Mouse (Mus musculus): ENCODE results near the gene Zfp462. TPM values are rescaled to one million over a fixed set of nuclear protein-coding genes. Genes with fewer than 3 reads are reported as not detected.
"Not testable (repeated sequence)": the region's sequence is repeated elsewhere in the genome, so short reads cannot be mapped to it uniquely, and the experiment has no call there.

Gene Zfp462
- polyA plus RNA-seq (2012; rRNA removed), result 8.4 and 10.2 TPM in 2 replicates

GRCm38 (mm10) chr4:54944921-54945430 lies at the start of gene Zfp462:
TSS of gene Zfp462 (plus strand) at chr4:54945048.
- Histone ChIP-seq H3K4me1 (ENCODE audit: control insufficient read depth, insufficient read depth, low read length) (peaks cover 4% of the 10 kb centered on the region; the same call in 1 of the 2 replicates), H3K4me3 (replicated peaks; ENCODE audit: extremely low read depth, low read depth, low read length) (peak within 1 kb of the TSS; percentile 59)
- TF ChIP-seq CTCF (IDR thresholded peaks at IDR 0.05; ENCODE audit: insufficient read depth, low read length), result no peak
- TF ChIP-seq POLR2A (IDR thresholded peaks at IDR 0.05; ENCODE audit: borderline replicate concordance, extremely low read depth, low read depth, low read length), result peak; percentile 31; the same call in 1 of the 2 replicates
- under 1% methylated on average over 43 of the region's 43 CpGs for WGBS
- peak; percentile 54 for DNase-seq

DNA sequence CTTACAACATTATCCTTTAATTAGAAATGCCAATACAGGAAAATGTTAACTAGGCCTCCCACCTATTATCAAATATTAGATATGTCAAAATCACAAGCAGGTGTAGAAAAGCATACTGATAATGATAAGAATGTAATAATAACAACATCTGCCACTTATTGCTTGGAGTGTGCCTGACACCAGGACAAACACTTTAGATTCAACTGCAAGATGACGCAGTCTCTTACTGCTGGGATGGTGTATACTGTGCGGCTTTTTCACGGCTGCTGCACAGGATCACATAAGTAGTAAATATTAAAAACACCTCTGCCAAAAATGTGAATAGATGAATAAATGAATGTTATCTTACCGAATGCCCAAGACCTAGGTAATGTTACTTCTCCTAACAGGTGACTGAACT lies 48.8 kb upstream of the Zfp462 start:
- Histone ChIP-seq H3K4me1 (ENCODE audit: control insufficient read depth, insufficient read depth, low read length) (no peaks in the 10 kb centered on the region), H3K4me3 (replicated peaks; ENCODE audit: extremely low read depth, low read depth, low read length) (no peak overlapping the region)
- TF ChIP-seq POLR2A (IDR thresholded peaks at IDR 0.05; ENCODE audit: borderline replicate concordance, extremely low read depth, low read depth, low read length) (no peak), CTCF (IDR thresholded peaks at IDR 0.05; ENCODE audit: insufficient read depth, low read length) (no peak)
- whole genome bisulfite sequencing, result 84% methylated on average over 4 of the region's 4 CpGs
- no peak for DNase-seq

DNA sequence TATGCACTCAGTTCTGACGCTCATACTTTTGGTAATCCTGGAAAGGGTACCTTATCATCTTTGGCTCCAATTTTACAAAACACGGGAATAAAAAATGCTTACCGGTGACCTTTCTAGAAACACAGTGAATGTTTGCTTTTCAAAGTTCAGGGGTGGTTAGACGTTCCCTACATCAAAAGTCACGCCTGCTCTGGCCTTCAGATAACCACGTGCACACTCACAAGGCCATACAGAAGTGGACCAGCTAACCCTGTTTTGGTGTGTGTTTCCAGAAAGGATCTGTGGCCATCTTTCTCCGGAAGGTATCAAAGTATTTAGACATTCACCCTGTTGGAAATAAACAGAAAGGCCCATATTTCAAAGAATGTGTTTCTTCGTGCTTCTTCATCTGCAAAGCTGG lies 40.2 kb upstream of the Zfp462 start:
- DNase-seq, result no peak
- no peak overlapping the region for H3K4me3 ChIP-seq (replicated peaks; ENCODE audit: extremely low read depth, low read depth, low read length)
- TF ChIP-seq POLR2A (IDR thresholded peaks at IDR 0.05; ENCODE audit: borderline replicate concordance, extremely low read depth, low read depth, low read length) (no peak), CTCF (IDR thresholded peaks at IDR 0.05; ENCODE audit: insufficient read depth, low read length) (no peak)
- 66% methylated on average over 8 of the region's 8 CpGs for WGBS
- H3K4me1 ChIP-seq (ENCODE audit: control insufficient read depth, insufficient read depth, low read length), result no peaks in the 10 kb centered on the region

DNA sequence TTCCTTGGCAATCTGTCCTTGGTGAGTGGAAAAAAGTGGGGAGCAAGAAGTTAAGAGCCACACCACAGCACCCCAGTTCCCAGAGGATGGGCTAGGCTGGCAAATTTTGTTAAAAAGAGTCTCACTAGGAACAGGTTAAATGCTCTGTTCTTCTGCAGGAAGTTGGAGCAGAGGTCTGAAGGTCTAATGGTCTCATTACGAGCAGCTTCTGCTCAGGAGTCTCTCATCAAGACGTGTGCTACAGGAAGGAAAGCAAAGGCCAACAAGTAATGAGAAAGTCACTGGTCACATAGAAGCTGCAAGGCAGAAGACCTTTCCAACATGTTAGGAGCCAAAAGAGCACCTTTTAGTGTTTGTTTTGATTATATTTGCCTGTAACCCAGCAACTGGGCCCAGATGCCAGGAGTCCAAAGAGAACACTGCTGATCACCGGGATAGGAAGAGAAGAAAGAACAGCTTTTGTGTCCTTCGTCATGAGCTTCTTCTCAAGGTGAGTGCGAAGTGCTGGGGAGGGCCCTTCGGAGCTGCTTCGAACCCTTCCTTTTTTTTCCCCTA lies 39.4 kb upstream of the Zfp462 start:
- no peaks in the 10 kb centered on the region for H3K4me1 ChIP-seq (ENCODE audit: control insufficient read depth, insufficient read depth, low read length)
- TF ChIP-seq POLR2A (IDR thresholded peaks at IDR 0.05; ENCODE audit: borderline replicate concordance, extremely low read depth, low read depth, low read length) (no peak), CTCF (IDR thresholded peaks at IDR 0.05; ENCODE audit: insufficient read depth, low read length) (no peak)
- DNase-seq, result no peak
- H3K4me3 ChIP-seq (replicated peaks; ENCODE audit: extremely low read depth, low read depth, low read length), result no peak overlapping the region
- WGBS, result 70% methylated on average over 7 of the region's 7 CpGs

- no peak for DNase-seq
- TF ChIP-seq POLR2A (IDR thresholded peaks at IDR 0.05; ENCODE audit: borderline replicate concordance, extremely low read depth, low read depth, low read length), result no peak
- TF ChIP-seq CTCF (IDR thresholded peaks at IDR 0.05; ENCODE audit: insufficient read depth, low read length), result no peak
- H3K4me1 ChIP-seq (ENCODE audit: control insufficient read depth, insufficient read depth, low read length), result no peaks in the 10 kb centered on the region
- WGBS, result 66% methylated on average over 3 of the region's 3 CpGs
- H3K4me3 ChIP-seq (replicated peaks; ENCODE audit: extremely low read depth, low read depth, low read length), result no peak overlapping the region
Observed at GRCm38 (mm10) chr4:54910300-54910699, 34.5 kb upstream of the Zfp462 start.

- H3K4me3 ChIP-seq (replicated peaks; ENCODE audit: extremely low read depth, low read depth, low read length), result no peak overlapping the region
- H3K4me1 ChIP-seq (ENCODE audit: control insufficient read depth, insufficient read depth, low read length), result no peaks in the 10 kb centered on the region
- 60% methylated on average over 3 of the region's 3 CpGs for WGBS
- TF ChIP-seq POLR2A (IDR thresholded peaks at IDR 0.05; ENCODE audit: borderline replicate concordance, extremely low read depth, low read depth, low read length), result no peak
- no peak for TF ChIP-seq CTCF (IDR thresholded peaks at IDR 0.05; ENCODE audit: insufficient read depth, low read length)
- no peak for DNase-seq
Observed at GRCm38 (mm10) chr4:54918276-54918675, 26.6 kb upstream of the Zfp462 start.

DNA sequence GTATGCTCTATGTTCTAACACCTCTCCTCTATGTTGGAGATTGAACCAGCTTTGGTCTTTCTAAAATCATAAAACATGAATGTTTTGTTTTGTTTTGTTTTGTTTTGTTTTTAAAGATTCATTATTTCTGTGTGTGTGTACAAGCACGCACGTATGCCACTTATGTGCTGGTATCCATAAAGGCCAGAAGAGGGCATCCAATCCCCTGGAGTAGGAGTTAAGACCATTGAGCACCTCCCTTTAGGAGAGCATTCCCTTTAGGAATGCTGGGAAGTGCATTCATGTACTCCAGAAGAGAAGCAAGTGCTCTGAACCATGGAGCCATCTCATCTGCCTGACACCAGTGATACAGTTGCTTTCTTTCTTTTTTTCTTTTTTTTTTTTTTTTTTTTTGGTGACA lies 21.5 kb upstream of the Zfp462 start:
- no peak overlapping the region for H3K4me3 ChIP-seq (replicated peaks; ENCODE audit: extremely low read depth, low read depth, low read length)
- no peaks in the 10 kb centered on the region for H3K4me1 ChIP-seq (ENCODE audit: control insufficient read depth, insufficient read depth, low read length)
- WGBS, result 93% methylated on average over 2 of the region's 2 CpGs
- TF ChIP-seq CTCF (IDR thresholded peaks at IDR 0.05; ENCODE audit: insufficient read depth, low read length) (no peak), POLR2A (IDR thresholded peaks at IDR 0.05; ENCODE audit: borderline replicate concordance, extremely low read depth, low read depth, low read length) (no peak)
- no peak for DNase-seq

- TF ChIP-seq CTCF (IDR thresholded peaks at IDR 0.05; ENCODE audit: insufficient read depth, low read length), result no peak
- no peak for TF ChIP-seq POLR2A (IDR thresholded peaks at IDR 0.05; ENCODE audit: borderline replicate concordance, extremely low read depth, low read depth, low read length)
- DNase-seq, result no peak
- WGBS, result 82% methylated on average over 2 of the region's 2 CpGs
- no peaks in the 10 kb centered on the region for H3K4me1 ChIP-seq (ENCODE audit: control insufficient read depth, insufficient read depth, low read length)
- H3K4me3 ChIP-seq (replicated peaks; ENCODE audit: extremely low read depth, low read depth, low read length), result no peak overlapping the region
Observed at GRCm38 (mm10) chr4:54924306-54924705, 20.5 kb upstream of the Zfp462 start.

GRCm38 (mm10) chr4:54926456-54926855 lies 18.4 kb upstream of the Zfp462 start:
- not testable (repeated sequence) for H3K4me3 ChIP-seq (replicated peaks; ENCODE audit: extremely low read depth, low read depth, low read length); DNase-seq; H3K4me1 ChIP-seq (ENCODE audit: control insufficient read depth, insufficient read depth, low read length)
- 95% methylated on average over 5 of the region's 5 CpGs for WGBS

- WGBS, result 74% methylated on average over 8 of the region's 8 CpGs
- not testable (repeated sequence) for H3K4me1 ChIP-seq (ENCODE audit: control insufficient read depth, insufficient read depth, low read length); DNase-seq; H3K4me3 ChIP-seq (replicated peaks; ENCODE audit: extremely low read depth, low read depth, low read length)
Observed at GRCm38 (mm10) chr4:54927321-54928062, 17.4 kb upstream of the Zfp462 start.

Measured in lung, adult 2 months (tissue).